Mouse (Mus musculus) cerebellum, postnatal 25 days (tissue): Measurements from ENCODE around the gene Ttn.
A peak's percentile ranks its signal among the peaks of the same experiment; 100 is the strongest.
"Not testable (repeated sequence)": the region's sequence is repeated elsewhere in the genome, so short reads cannot be mapped to it uniquely, and the experiment has no call there.

Experiments used
- DNase-seq, 2 experiments: peaks; one replicate each; pipeline ENCODE4 v3.0.0; 2021; ENCODE audit warnings: mixed read lengths in 2 of 2

Ttn gene

DNA sequence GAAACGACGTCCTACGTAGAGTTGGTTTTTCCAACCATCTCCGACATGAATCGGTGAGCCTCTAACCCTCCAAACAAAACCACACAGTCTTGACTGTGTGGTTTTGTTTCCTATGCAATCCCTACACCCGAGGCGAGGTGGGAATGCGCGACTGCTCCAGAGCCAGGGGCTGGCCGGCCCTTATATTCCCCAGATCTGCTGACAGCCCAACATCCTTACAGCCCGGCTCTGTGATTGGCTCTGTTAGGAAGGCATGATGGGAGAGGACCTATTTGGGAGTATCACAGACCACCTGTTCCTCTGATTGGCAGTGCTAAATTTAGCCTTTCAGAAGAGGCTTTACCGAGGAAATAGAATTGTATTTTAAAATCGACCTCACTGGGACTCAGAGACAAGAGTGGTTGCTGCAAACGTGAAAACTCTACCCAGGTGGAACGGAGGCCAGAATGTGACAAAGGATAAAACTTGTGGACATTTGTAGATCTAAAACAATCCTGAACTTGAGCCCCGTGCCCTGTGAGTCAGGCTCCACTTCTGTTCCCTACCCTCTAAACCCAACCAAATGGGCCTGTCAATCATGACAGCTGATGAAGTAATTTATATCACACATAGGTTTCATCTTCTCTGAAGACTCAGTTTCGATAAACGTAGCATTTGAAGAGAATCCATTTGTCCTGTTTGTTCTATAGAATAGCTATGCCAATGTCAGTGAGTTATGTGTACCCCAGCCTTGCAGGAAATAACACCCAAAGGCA is at the start of gene Ttn:
Gene Ttn (minus strand): TSS at position 157 of the 755 bp plus-strand sequence.
- DNase-seq, result no peak

DNA sequence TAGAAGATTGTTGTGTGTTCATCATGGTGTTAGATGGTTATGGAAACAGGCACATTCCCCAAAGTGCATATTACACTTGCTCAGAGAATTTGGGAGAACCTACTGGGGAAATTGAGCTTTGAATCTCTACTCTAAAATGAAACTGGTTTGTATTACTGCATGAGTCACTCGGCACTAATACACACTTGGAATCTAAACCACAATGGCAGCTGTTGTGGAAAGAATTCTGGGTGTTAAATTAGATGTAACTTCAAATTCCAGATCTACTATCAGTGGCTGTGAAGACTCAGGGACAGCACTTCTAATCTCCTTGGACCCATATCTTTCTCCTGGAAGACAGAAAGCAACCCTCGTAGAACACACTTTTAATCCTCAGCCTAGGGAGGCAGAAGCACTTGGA is 38.3 kb upstream of the Ttn start:
- DNase-seq, result no peak

DNA sequence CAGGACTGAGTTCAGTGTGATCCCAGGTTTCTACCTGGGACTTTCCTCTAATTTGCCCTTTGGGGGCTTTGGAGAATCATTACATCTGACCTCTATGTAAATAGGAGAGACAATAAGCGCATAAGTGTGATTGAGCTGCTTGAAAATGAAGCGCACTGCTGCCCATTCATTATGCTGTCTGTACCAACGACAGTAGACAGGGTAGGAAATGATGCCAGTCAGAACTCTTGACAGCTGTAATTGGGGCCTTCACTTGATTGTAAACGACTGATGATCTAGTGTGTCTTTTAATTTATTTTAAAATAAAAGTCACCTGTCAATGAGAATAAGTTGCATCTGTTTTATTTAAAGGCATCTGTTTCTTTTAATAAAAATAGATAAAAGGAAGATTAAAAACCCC is 35.4 kb upstream of the Ttn start:
- no peak for DNase-seq

DNA sequence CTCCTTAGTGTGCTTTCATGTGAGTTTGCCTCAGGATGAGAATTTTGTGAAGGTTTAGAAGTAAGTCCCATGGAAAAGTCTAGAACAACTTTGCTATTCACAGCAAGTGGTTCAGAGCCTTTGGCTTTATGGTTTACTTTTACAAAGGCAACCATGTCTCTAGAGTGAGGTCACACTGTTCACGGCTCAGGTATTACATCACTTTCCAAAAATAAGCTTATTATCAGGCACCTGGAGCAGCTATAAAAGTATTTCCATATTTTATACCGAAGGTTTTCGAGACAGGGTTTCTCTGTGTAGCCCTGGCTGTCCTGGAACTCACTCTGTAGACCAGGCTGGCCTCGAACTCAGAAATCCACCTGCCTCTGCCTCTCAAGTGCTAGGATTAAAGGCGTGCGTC is 31.1 kb upstream of the Ttn start:
- not testable (repeated sequence) for DNase-seq

DNA sequence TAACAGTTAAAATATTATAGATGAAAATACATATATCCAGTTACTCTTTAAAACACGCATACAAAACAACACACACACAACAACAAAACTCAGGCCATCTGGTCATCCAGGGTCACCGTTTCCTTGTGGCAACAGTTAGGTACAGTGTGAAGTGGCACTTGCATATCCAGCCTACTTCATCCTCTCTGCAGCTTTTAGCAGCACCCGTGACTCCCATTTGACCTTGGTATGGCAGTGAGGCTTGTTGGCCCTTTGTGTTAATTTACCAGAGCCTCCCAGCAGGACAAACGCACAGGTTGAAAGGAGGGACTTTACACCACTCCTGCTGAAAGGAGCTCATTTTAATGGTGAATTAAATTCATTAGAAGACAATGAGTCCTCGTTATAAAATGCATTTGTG is 29.6 kb upstream of the Ttn start:
- DNase-seq, result no peak

- no peak for DNase-seq
Observed at GRCm38 (mm10) chr2:77007015-77007414, 24.7 kb upstream of the Ttn start.

DNA sequence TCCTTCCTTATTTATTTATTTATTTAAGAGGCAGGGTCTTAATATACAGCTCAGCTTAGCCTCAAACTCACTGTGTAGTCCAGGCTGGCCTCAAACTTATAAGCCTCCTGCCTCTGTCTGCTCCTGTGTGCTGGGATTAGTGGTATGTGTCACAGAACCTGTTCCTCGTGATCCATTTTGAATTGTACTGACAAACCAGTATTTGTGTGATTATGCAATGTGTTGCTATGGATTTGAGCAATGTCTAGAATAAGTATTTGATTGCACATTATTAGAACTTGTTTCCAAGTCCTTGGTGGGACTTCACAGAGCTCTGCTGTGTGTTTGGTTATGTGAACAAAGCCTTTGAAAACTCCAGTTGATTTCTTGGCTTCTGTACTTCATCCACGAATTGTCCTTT is 20.8 kb upstream of the Ttn start:
- no peak for DNase-seq

DNA sequence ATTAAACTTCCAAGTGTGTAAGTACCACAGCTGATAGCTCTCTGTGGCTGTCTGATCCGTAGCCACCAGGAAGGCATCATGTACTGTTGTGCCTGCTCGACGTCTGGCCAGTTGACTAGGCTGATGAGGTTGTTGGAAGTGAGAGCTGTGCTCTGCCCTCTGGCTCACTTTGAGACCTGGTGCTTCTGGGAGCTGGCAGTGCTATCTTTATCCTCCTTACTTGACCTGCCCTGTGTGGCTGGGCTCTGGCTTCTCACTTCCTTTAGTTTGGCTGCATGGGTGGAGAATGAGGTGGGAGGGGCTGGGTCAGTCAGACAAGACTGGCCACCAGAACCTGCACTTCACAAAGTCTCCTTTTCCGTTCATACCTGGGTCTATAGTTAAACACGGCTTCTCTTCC is 16.0 kb upstream of the Ttn start:
- DNase-seq, result no peak

- DNase-seq, result no peak
Observed at GRCm38 (mm10) chr2:76992493-76993201, 10.3 kb upstream of the Ttn start.

DNA sequence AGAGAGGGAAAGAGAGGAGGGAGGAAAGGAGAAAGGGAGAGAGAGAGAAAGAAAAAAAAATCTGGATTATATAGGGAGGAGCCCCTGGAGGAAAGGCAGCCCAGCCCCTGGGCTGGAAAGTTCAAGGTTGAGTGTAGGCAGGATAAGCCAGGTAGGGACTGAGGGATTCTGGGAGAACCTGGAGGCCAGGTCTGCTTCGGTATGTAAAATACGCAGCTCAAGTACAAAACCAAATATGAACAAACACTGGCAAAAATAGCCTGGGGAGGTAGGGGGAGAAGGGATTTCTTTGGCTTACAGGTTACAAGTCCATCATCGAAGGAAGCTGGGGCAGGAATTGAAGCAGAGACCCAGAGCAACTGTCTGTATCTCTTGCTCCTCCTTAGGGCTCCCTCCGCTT is 5.0 kb upstream of the Ttn start:
- no peak for DNase-seq

DNA sequence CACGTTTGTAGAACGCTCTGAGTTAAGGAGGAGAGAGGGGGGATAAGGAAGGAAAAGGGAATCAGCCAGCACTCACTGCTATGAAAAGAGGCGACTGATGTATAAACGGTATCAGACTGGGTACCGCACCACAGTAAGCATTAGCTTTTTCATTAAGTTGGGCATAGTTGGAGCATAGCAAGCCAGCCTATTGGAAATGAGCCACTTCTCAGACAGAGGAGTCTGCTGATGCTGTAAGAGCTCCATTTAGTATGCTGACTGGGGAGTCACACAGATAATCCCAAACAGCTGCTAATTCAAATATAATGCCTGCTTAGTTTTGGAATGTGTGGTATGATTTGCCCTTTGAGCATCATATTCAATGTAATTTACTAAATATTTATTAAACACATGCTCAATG is 2.0 kb upstream of the Ttn start:
- no peak for DNase-seq

DNA sequence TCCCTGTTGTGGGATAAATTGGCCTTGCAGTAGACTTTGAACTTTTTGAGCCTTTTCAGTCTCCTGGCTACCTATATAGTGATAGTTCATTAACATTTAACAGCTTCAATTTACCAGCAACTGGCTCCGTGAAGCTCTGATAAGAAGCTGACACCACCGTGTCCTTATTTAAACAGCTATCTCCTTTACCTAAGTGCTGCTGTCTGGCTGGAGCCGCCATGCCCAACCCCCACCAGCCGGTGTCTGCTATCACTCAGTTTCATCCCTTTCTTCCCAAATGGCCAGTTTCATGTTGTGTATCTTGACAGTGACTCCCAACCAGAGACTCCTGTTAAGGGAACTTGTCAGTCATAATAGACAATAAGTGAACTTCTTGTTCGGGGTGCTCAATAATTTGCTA is 1.3 kb upstream of the Ttn start:
- no peak for DNase-seq

- DNase-seq, result no peak
Observed at GRCm38 (mm10) chr2:76981717-76982116, 630 bp downstream of the Ttn start.

GRCm38 (mm10) chr2:76980146-76980545 is 2.2 kb downstream of the Ttn start:
- DNase-seq, result peak in 1 of 2 experiments; percentile 12

DNA sequence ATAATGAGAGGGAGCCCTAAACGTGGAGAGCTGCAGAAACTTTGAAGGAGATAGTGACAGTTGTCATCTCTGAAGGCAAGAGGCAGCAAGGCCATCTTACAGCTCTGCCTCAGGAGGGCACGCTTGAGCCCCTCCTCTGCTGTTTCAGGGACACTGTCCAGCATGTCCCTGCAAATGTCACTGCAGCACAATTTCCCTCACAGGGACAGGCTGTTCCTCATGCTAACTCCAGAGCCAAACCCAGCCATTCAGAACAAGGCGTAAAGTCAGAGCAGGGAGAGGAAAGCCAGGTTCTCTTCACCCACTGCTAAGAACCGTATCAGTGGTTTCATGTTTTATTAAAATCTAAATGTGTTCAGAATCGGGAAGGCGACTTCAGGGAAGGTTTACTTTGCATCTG is 4.7 kb downstream of the Ttn start:
- DNase-seq, result no peak

DNA sequence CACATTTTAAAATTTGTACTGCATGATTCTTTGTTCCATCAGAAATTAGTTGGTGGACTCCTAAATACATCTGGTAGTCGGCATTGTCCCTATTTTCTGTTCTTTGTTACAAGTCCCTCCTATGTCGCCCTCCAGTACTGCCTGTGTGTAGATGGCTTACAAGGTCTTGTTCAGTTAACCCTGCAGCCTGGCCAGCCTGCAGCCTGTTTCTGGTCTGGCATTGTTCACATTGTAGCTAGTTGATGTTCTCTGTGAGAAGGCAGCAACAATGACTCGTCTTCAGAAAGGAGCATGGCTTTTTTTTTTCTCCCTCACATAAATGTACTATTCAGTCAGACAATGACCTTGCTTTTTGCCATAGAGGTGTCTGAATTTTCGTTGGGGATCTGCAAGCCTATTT is 10.3 kb downstream of the Ttn start:
- DNase-seq, result no peak

DNA sequence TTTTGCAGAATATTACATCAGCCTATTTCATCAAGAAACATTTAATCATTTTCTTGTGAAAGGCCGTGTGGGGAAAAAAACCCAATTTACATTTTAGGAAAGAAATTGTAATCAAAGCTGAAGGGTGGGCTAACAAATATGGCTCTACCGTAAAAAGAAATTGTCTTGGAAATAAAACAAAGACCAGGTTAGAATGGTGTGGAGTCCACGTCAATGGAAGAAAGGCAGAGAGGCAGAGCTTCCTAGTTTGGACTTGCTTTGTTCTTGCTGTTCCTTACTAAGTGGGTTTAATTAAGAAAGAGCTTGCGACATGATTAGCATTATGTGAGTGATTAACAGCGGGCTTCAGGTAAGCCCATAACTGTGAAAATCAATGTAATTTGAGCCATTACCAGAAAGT is 11.3 kb downstream of the Ttn start:
- DNase-seq, result no peak

DNA sequence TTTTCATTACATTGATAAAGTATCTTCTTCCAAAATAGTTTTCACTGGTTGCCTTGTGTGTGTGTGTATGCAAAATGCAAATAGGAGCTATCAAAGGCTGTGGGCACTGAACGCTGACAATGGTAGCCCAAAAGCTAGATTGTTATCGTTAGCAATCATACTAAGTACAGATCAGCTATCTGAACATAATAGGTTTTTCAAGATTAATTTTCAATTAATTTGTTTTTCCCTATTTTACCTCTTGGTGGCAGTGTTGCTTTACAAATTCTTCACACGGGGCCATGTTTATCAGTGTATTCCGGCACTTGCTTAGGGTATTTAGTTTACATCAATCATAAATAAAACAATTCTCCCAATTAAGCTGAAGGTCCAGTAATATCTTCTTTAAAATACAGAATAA is 11.7 kb downstream of the Ttn start:
- no peak for DNase-seq

DNA sequence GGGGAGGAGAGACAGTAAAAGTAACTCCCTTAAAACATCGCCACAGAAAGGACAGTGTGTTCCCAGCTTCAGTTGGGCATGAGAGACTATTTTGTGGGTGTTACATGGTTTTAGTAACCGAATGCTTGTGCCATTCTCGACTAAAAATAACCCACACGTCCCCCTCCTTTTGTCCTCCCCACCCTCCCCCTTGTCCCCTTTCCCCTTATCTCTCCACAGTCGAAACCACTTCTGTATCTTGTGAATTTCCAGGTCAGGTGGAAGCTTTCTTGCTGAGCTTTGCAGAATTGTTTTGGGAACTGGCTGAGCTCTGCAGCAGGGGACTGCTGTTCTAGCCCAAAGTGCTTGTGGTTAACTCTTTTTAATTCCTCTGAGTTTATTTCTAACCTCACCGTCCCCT is 12.1 kb downstream of the Ttn start:
- DNase-seq, result no peak

GRCm38 (mm10) chr2:76969637-76970036 is 12.7 kb downstream of the Ttn start:
- DNase-seq, result peak in 1 of 2 experiments; percentile 4

DNA sequence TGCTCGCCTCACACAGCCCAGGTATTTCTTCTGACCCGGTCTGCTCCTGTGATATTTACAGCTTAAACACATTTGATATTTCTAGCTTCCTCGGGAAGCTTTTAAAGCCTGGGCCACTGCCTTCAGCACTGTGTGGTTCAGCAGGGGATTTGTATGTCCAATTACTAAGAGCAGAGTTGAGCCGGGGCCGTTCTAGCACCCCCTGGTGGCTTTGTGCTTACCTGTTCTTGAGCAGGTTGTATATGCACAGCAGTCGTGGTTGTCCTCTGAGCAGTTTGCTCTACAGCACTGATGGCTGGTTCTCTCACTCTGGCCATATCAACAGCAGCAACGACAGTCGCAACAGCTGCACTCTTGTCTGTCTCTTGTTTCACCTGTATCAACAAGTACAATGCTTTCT is 13.4 kb downstream of the Ttn start:
- peak; percentile 84 to 89 for DNase-seq

- DNase-seq, result no peak
Observed at GRCm38 (mm10) chr2:76966582-76966981, 15.8 kb downstream of the Ttn start.

GRCm38 (mm10) chr2:76966013-76966412 is 16.3 kb downstream of the Ttn start:
- DNase-seq, result no peak

DNA sequence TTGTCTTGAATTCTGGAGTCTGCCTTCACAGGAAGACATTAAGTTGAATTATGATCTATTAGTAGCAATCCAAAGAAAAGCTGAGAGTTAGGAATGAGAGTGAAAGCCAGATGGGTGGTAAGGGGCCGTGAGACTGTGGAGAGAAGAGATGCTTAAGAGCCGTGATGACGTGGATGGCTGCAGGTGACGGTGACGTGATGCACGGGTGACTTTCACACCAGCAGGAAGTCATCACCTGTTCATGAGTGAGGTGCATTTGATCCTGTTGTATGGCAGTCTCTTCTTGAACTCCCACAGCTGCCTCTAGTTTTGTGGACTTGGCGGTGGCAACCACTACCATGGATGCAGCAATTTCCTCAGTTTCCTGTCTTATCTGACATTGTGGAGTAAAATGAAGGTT is 16.8 kb downstream of the Ttn start:
- DNase-seq, result no peak

DNA sequence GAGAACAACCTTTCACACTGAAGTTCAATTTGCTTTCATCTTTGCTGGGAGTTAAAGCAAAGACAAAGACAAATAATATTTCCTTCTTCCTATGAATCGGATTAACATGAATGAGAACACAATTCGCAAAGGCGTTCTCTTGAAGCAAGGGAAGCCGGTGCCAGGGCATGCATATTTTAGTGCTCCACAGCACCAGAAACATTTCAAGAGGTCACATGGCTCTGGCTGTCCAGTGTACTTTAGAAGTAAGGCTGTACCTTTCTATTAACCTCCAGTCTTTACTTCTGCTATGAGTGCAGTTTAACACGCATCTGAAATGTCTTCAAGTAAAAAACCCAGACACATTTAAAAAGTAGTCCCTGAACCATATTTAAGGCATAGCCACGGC is 20.3 kb downstream of the Ttn start:
- no peak for DNase-seq
